Mouse (Mus musculus) neural tube, embryonic 12.5 days (tissue): ENCODE results near the gene Ankrd28. TPM values are rescaled to one million over a fixed set of nuclear protein-coding genes. Genes with fewer than 3 reads are reported as not detected.
"Not testable (repeated sequence)": the region's sequence is repeated elsewhere in the genome, so short reads cannot be mapped to it uniquely, and the experiment has no call there.

Experiments used
- ATAC-seq: fragments of 200-750 bp; cut with Nextera tagmentation; 2 replicates; pipeline ENCODE4 v1.8.0; 2017; ENCODE audit warnings: low read depth, mild to moderate bottlenecking, moderate TSS enrichment, moderate library complexity; ENCODE audit not compliant: low FRiP score
- H3K27ac ChIP-seq: fragments of 300-500 bp; sonication (generic); 2 replicates; pipeline ENCODE4 v1.5.1; 2016
- H3K27me3 ChIP-seq: fragments of 300-500 bp; sonication (generic); replicated peaks from 2 replicates; pipeline ENCODE4 v1.6.1; 2016; ENCODE audit warnings: mild to moderate bottlenecking
- H3K36me3 ChIP-seq: fragments of 300-500 bp; sonication (generic); 2 replicates; pipeline ENCODE4 v1.6.1; 2016; ENCODE audit warnings: mild to moderate bottlenecking
- H3K4me1 ChIP-seq: fragments of 300-500 bp; sonication (generic); 2 replicates; pipeline ENCODE4 v1.6.1; 2016
- H3K4me2 ChIP-seq: fragments of 300-500 bp; sonication (generic); replicated peaks from 2 replicates; pipeline ENCODE4 v1.6.1; 2016; ENCODE audit warnings: mild to moderate bottlenecking
- H3K4me3 ChIP-seq: fragments of 300-500 bp; sonication (generic); 2 replicates; pipeline ENCODE4 v1.5.1; 2016
- H3K9ac ChIP-seq: fragments of 300-500 bp; sonication (generic); 2 replicates; pipeline ENCODE4 v1.6.1; 2016; ENCODE audit warnings: mild to moderate bottlenecking
- H3K9me3 ChIP-seq: fragments of 300-500 bp; sonication (generic); 2 replicates; pipeline ENCODE4 v1.6.1; 2016; ENCODE audit warnings: mild to moderate bottlenecking
- WGBS: fragments of 180-500 bp; shearing (Covaris S2); methylation state at CpG from one replicate; pipeline ENCODE4 v1.1.7; 2016; 5-methylcytosine and 5-hydroxymethylcytosine counted together
- polyA plus RNA-seq: library from polyadenylated mRNA; unstranded; fragments of >200 nt; fragmentation: Nextera tagmentation; extraction: Ambion mirVana; gene quantifications from 2 replicates; pipeline ENCODE4 v1.2.1, GENCODE M21; 2016

Ankrd28 gene
- polyA plus RNA-seq = 10.9 and 11.2 TPM in 2 replicates

DNA sequence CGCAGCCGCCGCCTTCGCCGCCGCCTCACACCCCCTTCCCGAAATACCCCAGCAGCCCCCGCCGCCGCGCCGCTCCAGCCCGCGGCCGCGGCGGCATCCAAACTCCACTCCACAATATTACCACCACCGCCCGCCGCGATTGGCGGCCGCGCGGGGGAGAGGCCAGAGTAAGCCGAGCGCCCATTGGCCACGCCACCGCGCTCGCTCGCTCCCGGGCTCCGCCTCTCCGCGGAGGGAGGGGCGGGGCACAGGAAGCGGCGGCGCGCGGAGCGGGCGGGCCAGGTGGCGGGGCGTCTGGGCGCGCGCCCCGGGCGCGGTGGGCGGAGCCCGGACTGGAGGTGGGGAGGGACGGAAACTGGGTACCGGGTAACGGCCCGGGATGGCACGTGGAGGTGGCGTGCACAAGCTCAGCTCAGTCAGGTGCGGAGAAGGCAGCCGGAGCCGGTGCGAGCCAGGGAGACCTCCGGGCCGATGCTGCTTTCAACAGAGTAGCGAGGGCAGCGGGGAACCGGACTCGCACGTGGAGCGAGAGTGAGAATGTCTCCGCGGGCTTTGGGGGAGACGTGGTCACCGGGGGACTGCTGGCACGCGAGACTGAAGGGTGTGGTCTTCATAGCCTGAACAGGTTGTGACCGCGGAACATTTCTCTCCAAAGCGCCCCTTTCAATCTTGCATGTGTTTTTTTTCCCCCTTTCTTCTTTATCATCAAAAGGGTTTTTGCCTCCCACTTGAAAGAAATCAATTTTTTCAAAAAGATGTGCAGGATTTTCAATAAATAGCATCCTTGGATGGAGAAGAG, at the start of gene Ankrd28:
TSS of gene Ankrd28 (minus strand) at position 81 of the 799 bp plus-strand sequence.
- 0 out of 2 replicates have a peak, but pooled peaks cover 2% of the 10 kb centered on the region for H3K4me1 ChIP-seq
- H3K4me3 ChIP-seq = peak within 1 kb of the TSS; percentile 94
- H3K4me2 ChIP-seq = peak within 1 kb of the TSS; percentile 94
- no peaks in the 10 kb centered on the region for H3K27me3 ChIP-seq
- ATAC-seq = peak; percentile 98
- under 1% methylated on average over 79 of the region's 81 CpGs for WGBS
- no peaks in the 10 kb centered on the region for H3K36me3 ChIP-seq
- H3K9me3 ChIP-seq = no peaks in the 10 kb centered on the region
- peak within 1 kb of the TSS; percentile 85 for H3K27ac ChIP-seq
- peak within 1 kb of the TSS; percentile 76 for H3K9ac ChIP-seq

DNA sequence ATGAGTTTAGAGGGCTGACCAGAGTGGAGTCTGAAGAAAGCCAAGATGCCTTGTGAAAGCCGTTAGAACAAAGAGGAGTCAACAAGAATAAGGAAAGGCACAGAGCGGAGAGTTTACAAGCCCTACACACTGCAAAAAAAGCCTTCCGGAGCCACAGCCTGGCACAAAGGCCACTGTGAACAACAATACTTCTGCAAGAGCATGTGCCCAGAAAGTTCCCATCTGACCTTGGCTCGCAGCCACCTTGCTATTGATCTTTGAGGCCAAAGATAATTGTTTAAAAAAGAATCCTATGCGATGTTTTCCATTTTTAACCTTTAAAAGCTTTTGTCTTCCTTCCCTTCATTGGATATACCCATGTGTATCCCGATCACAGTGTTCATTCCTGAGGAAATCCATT, 49.0 kb upstream of the Ankrd28 start:
- no peak for ATAC-seq
- WGBS = 88% methylated on average over 6 of the region's 6 CpGs
- H3K4me3 ChIP-seq = no peak overlapping the region

DNA sequence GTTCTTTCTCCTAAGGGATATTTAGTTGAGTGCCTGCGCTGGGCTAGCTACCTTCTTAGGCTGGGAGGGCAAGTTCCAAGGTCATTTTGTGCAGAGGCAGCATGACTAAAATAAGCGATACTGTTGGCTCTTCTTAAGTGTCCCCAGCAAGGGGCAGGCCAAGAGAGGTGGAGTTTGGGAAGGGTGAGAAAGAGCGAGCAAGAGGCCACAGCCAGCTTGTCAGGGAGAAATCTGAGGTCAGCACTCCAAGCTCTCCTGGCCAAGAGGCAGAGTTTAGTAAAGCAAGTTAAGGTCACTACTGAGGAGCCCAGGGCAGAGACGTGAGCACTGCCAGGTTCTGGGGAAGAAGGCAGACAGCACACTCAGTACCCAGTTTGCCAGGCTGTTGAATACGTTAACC, 41.7 kb upstream of the Ankrd28 start:
- 85% methylated on average over 5 of the region's 5 CpGs for WGBS

More for the DNA sequence above, 49.0 kb upstream of the Ankrd28 start:
- Histone ChIP-seq H3K36me3 (no peaks in the 10 kb centered on the region), H3K4me1 (no peaks in the 10 kb centered on the region), H3K9me3 (no peaks in the 10 kb centered on the region), H3K27ac (no peak overlapping the region), H3K27me3 (no peaks in the 10 kb centered on the region), H3K4me2 (no peak overlapping the region), H3K9ac (no peak overlapping the region)

DNA sequence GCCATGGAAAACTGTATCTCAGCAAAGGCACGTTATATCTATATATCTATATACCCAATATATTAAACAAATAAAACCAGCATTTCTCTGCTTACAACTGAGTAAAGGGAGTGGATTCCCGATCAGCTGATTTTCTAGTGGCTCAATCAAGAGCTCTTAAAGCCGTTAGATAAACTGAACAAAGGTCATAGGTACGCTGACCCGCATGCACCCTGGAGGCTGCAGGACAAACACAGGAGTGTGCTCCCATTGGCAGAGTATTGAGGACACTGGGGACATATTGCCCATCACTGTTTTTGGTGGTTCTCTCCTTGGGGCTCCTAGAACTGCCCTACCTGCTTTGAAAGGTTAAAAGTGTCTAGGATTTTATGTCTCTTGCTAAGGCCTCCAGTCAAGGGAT, 40.0 kb upstream of the Ankrd28 start:
- ATAC-seq = no peak
- H3K27ac ChIP-seq = no peak overlapping the region
- H3K4me3 ChIP-seq = no peak overlapping the region
- H3K4me1 ChIP-seq = no peaks in the 10 kb centered on the region
- H3K9ac ChIP-seq = no peak overlapping the region
- H3K9me3 ChIP-seq = peaks cover 16% of the 10 kb centered on the region
- H3K27me3 ChIP-seq = no peaks in the 10 kb centered on the region
- 91% methylated on average over 5 of the region's 5 CpGs for WGBS
- H3K4me2 ChIP-seq = no peak overlapping the region
- H3K36me3 ChIP-seq = no peaks in the 10 kb centered on the region

More for the DNA sequence above, 41.7 kb upstream of the Ankrd28 start:
- Histone ChIP-seq H3K4me1 (no peaks in the 10 kb centered on the region), H3K4me3 (no peak overlapping the region), H3K27ac (no peak overlapping the region), H3K27me3 (no peaks in the 10 kb centered on the region), H3K9me3 (peaks cover 1% of the 10 kb centered on the region; the same call in 1 of the 2 replicates), H3K9ac (no peak overlapping the region), H3K4me2 (no peak overlapping the region), H3K36me3 (no peaks in the 10 kb centered on the region)
- no peak for ATAC-seq

DNA sequence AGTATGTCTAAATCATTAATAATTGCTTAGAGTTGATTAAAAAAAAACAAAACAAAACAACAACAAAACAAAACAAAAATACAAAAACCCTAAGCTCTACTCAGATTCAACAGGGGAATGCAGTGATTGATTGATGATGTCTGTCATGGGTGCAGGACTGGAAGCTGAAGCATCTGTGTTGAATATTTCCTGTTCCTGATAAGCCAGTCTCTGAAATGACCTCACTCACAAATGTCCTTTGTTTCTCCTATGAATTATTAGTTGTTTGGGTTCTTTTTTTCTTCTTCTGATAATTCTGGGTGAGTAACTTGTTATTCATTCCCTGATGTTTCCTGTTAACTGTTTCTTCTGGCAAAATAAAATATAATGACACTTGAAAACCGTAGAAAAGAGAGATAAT, 38.1 kb upstream of the Ankrd28 start:
- WGBS = 81% methylated on average over 1 of the region's 1 CpGs
- no peaks in the 10 kb centered on the region for H3K27me3 ChIP-seq
- no peak overlapping the region for H3K4me2 ChIP-seq
- no peak overlapping the region for H3K4me3 ChIP-seq
- H3K4me1 ChIP-seq = no peaks in the 10 kb centered on the region
- ATAC-seq = no peak
- H3K9ac ChIP-seq = no peak overlapping the region
- H3K9me3 ChIP-seq = peaks cover 26% of the 10 kb centered on the region
- no peaks in the 10 kb centered on the region for H3K36me3 ChIP-seq
- no peak overlapping the region for H3K27ac ChIP-seq

DNA sequence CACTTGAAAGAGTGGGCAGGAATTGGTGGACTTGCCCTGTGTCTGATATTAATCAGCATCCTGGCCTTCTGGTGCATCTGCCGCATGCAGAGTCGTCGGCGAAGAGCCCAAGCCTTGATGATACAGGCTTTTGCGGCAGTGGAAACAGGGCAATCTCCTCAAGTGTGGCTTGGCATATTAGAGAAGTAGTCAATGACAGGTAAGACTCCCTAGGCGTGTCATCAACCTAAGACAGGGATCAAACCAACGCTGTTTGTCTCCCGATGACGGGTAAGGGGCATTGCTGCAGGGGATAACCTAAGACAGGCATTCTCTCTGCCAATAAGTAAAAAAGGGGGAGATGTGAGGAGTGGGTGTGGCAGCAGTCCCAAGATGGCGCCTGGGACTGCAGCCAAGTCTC, 35.9 kb upstream of the Ankrd28 start:
- H3K4me2 ChIP-seq = not testable (repeated sequence)
- 94% methylated on average over 10 of the region's 10 CpGs for WGBS

DNA sequence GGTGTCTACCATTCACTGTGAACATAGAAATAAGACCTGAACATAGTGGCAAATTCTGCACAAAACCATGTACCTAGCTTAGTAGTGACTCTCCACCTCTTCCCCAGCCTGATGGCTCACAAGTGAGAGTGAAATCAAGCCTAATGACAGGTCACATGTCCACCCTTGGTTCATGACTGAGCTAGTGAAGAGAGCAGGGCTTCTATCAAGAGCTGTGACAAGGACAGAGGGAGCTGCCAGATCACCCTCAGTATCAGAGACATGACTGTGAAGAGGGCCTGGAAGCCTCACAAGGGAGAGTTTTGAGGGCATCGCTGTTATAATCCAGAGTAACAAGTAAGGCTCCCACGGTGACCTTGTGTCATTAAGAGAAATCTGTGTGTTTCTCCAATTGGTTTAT, 28.2 kb upstream of the Ankrd28 start:
- 97% methylated on average over 2 of the region's 2 CpGs for WGBS
- no peak for ATAC-seq
- H3K9ac ChIP-seq = no peak overlapping the region
- peaks cover 15% of the 10 kb centered on the region; the same call in 1 of the 2 replicates for H3K9me3 ChIP-seq
- no peaks in the 10 kb centered on the region for H3K27me3 ChIP-seq
- H3K27ac ChIP-seq = no peak overlapping the region
- H3K36me3 ChIP-seq = no peaks in the 10 kb centered on the region
- no peaks in the 10 kb centered on the region for H3K4me1 ChIP-seq
- no peak overlapping the region for H3K4me3 ChIP-seq
- H3K4me2 ChIP-seq = no peak overlapping the region

More for the DNA sequence above, 35.9 kb upstream of the Ankrd28 start:
- H3K9ac ChIP-seq, H3K27me3 ChIP-seq, H3K27ac ChIP-seq, H3K4me3 ChIP-seq, H3K36me3 ChIP-seq, H3K4me1 ChIP-seq, ATAC-seq: not testable (repeated sequence)
- H3K9me3 ChIP-seq = peaks cover 40% of the 10 kb centered on the region

DNA sequence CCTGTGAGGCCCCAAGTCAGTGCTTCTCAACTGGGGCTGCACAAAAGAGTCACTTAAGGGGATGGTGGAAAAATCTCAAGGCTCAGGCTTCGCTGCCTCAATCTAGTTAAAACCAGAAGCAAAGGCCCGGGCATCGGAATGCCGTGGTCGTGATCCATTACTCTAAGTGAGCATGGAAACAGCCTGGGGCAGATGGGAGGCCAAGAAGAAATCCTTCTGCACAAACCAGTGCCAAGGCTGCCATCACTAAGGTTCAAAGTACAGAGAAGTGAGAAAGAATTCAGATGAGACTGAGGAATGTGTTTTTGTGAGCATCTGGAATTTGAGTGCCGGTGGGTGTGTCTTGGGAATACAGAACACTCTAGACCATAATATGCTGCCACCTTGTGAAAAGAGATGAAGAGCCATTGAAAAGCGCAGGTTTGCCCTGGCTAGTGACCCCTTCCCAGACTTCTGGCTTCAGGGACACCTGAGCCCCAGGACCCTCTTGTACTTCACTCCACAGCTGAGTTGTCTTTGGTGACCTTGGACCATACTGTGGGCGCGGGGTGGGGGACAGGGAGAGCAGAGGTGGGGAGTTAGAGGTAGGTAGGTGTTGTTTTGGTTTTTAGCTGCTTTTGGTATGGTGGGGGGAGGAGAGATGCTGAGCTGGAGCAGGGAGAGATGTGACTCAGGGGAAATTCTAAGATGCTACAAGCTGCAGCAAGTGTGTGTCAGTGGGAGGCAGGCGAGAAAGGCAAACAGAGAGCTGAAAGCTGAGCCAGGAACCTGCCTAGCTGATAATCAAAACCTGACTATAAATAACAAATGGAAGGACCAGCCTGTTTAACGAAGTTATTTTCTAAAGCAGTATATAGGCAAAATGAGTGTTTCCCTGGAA, 26.9 kb upstream of the Ankrd28 start:
- ATAC-seq = no peak
- no peaks in the 10 kb centered on the region for H3K4me1 ChIP-seq
- no peak overlapping the region for H3K27ac ChIP-seq
- no peak overlapping the region for H3K4me3 ChIP-seq
- WGBS = 79% methylated on average over 11 of the region's 11 CpGs
- no peaks in the 10 kb centered on the region for H3K36me3 ChIP-seq
- peaks cover 8% of the 10 kb centered on the region; the same call in 1 of the 2 replicates for H3K9me3 ChIP-seq
- no peak overlapping the region for H3K9ac ChIP-seq
- H3K4me2 ChIP-seq = no peak overlapping the region
- H3K27me3 ChIP-seq = no peaks in the 10 kb centered on the region

DNA sequence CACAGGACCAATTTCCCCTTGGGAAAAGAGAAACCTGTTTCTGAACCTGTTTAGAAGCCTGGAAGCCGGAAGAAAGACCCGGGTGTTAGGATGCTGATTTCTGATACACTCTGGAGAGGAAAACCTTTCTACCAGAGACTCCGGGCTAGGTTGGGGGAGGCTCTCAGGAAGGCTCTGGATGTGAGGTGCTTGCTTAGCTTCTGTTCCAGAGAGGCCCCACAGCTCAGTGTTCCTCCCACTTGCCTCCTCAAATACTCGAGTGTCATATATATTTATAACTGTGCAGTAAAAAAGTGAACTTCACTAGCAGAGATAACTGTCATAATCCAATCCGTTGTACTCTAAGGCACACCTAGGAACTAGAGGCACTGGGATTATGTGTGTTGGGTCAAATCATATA, 25.6 kb upstream of the Ankrd28 start:
- Histone ChIP-seq H3K4me1 (no peaks in the 10 kb centered on the region), H3K4me2 (no peak overlapping the region), H3K27me3 (no peaks in the 10 kb centered on the region), H3K9me3 (no peaks in the 10 kb centered on the region), H3K27ac (no peak overlapping the region), H3K9ac (no peak overlapping the region), H3K36me3 (no peaks in the 10 kb centered on the region), H3K4me3 (no peak overlapping the region)
- WGBS = 88% methylated on average over 5 of the region's 5 CpGs
- ATAC-seq = no peak

DNA sequence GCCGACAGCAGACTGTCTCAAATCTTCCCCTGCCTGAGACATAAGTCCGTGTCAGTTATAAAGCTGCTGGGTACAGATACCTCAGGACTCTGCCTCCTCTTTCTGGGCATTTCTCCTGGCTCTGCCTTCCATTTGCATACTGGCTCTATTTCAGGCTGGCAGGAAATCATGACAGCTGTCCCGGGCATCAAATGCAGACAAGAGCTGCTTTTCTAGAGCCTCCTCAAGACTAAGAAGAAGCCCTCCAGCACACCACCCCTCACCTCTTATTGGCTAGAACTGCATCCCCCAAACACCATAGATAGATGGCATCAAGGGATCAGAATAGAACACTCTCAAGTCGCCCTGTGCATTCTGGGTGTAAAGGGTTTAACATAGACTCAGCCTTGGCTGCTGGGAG, 24.2 kb upstream of the Ankrd28 start:
- no peak for ATAC-seq
- Histone ChIP-seq H3K27me3 (no peaks in the 10 kb centered on the region), H3K27ac (no peak overlapping the region), H3K36me3 (no peaks in the 10 kb centered on the region), H3K4me1 (no peaks in the 10 kb centered on the region), H3K9ac (no peak overlapping the region), H3K9me3 (no peaks in the 10 kb centered on the region), H3K4me2 (no peak overlapping the region), H3K4me3 (no peak overlapping the region)
- WGBS = 73% methylated on average over 4 of the region's 4 CpGs

DNA sequence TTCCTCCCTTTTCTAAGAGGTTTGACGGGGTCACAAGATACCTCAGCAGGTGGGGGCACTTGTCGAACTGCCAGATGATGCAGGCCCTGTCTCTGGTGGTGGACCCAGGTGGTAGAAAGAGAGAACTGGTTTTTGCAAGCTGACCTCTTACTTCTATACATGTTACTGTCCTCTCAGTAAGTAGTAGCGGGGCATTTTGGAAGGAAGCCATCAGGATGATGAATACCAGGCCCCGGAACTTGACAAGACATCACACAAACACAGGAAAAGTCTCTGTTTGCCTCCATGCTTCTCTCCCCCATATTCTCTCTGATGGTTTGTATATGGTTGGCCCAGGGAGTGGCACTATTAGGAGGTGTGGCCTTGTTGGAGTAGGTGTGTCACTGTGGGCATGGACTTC, 13.1 kb upstream of the Ankrd28 start:
- 85% methylated on average over 4 of the region's 4 CpGs for WGBS
- H3K27me3 ChIP-seq = no peaks in the 10 kb centered on the region
- H3K9me3 ChIP-seq = 0 out of 2 replicates have a peak, but pooled peaks cover 3% of the 10 kb centered on the region
- no peak for ATAC-seq
- H3K4me1 ChIP-seq = no peaks in the 10 kb centered on the region
- H3K27ac ChIP-seq = no peak overlapping the region
- H3K9ac ChIP-seq = no peak overlapping the region
- H3K4me3 ChIP-seq = no peak overlapping the region
- H3K36me3 ChIP-seq = no peaks in the 10 kb centered on the region
- no peak overlapping the region for H3K4me2 ChIP-seq

DNA sequence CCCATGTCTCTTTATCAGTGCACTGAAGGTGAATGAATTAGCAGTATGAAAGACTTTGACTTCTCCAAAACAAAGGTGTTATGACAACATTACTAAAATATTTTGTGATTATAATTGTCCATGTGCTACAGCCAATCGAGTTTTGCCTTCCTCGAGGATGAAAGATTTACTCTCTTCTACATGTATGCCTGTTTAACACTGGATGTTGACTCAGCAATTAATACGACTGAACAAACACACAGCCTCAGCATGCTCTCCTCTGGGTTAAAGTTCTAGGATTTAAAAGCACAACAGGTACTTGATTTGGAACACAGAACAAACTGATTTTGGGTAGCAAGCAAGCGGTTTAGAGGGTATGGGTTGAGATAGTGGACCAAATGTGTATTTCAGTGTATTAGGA, 1.6 kb upstream of the Ankrd28 start:
- no peak for ATAC-seq
- Histone ChIP-seq H3K27me3 (no peaks in the 10 kb centered on the region), H3K9me3 (peaks cover 3% of the 10 kb centered on the region; the same call in 1 of the 2 replicates), H3K4me1 (0 out of 2 replicates have a peak, but pooled peaks cover 2% of the 10 kb centered on the region), H3K9ac (no peak overlapping the region), H3K4me2 (peak overlapping the region; percentile 94; the same call in 1 of the 2 replicates), H3K36me3 (no peaks in the 10 kb centered on the region), H3K27ac (no peak overlapping the region), H3K4me3 (no peak overlapping the region)
- WGBS = 65% methylated on average over 4 of the region's 4 CpGs
